Mouse (Mus musculus) ovary, adult 10 weeks (tissue): ENCODE data around the gene Ddit4. TPM values are rescaled to one million over a fixed set of nuclear protein-coding genes. Genes with fewer than 3 reads are reported as not detected.

Source experiments
- polyA plus RNA-seq: library from polyadenylated mRNA; stranded (reverse); fragments of 350-450 nt; fragmentation: Illumina TruSeq; extraction: RNeasy Lipid Tissue Mini Kit (QIAGEN cat#74804); gene quantifications from one replicate; pipeline ENCODE4 v1.2.3, GENCODE M21; 2014

Ddit4 gene
- 11.5 TPM for polyA plus RNA-seq

DNA sequence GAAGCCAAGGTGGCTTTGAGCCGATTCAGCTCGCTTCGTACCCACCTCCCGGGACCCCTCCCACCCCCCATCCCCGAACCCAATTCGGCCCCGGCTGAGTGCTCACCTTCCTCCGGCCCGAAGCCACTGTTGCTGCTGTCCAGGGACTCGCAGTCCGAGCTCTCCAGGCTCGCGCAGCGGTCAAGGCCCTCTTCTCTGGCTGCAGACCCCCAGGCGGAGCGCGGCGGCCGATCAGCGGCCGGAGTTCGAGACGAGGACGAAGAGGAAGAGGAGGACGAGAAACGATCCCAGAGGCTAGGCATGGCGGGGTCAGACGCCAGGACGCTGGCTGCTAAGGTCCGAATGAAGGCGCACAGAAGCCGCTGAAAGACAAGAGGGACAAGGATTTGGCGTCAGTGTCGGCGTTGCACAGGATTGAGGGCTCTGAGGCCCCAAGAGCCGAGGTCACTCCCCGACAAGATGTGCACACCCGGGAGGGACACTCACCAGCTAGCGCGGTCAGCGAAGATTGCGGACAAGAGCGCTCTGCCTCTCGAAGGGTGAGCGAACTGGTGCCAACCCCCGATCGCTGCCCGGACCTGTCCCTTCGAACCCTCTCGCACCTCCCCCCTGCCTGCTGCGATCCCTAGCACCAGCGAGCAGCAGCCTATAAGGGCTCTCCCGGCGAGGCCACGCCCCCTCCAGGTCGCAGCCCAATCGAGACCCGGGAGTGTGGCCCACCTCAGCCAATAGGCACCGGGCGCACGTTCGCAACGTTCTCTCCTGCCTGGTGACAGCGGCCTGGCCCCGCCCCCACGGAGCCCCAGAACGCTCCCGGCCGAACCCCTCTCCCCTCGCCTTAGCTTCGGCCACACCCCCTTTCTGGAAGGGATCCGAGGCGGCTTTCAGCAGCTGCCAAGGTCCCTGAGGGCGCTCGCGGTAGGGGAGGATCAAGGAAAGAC lies at the start of gene Ddit4:
Gene Ddit4 (minus strand): TSS at position 624 of the 941 bp plus-strand sequence.

Other genes with a start within 250 kb of the Ddit4 start
- gene Micu1, start 249.4 kb downstream of the Ddit4 start, polyA plus RNA-seq: 33.2 TPM
- gene Dnajb12, start 72.3 kb downstream of the Ddit4 start, polyA plus RNA-seq: 5.8 TPM
- 17.0 TPM for gene Ascc1, start 51.0 kb upstream of the Ddit4 start, polyA plus RNA-seq
- gene Anapc16, start 51.3 kb upstream of the Ddit4 start, polyA plus RNA-seq: 32.2 TPM
- gene Spock2, start 154.4 kb upstream of the Ddit4 start, polyA plus RNA-seq: 52.6 TPM